Mouse (Mus musculus): ENCODE data around the gene Itpkb. TPM values are rescaled to one million over a fixed set of nuclear protein-coding genes. Genes with fewer than 3 reads are reported as not detected.

The Itpkb gene
- polyA plus RNA-seq, 1 experiment from 2014 or later = 7.2 TPM

DNA sequence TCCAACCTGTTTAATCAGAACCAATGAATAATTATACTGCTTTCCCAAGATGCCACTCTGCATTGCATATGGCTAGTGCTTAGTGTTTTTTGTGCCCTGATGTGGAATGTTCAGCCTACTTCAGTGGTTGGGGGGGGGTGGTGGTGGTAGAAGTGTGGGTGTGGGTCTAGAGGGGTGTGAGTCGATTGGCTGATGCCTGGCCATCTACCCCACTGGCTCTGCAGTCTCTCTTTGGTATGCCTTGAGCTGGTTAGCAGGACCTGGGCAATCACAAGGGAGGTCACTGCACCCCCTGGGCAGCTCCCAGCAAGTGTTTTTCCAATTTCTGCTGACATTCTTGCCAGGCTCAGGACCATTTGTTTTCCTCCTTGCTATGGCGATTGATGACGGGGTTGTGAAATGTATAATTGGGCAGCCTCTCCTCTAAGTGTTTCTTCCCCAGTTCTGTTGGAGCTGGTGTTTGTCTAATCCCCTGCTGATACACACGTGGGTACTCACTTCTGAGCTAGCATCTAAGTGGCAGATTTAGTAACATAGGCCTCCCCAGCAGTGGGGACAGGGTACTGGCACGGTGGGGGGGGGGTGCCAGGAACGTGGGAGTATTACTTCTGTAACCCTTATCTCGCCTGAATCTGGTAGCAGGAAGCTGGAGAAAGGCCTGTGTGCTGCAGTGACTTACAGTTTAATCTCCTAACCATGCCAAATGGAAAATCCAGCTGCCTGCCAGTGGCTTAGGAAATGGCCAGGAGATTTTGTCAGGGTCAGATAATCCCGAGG is 13.3 kb downstream of the Itpkb start:
- Histone ChIP-seq H3K4me3 (ENCODE audit: low read depth, low read length) (no peak overlapping the region), H3K27ac (replicated peaks; ENCODE audit: low read depth, low read length) (no peak overlapping the region), H3K4me1 (ENCODE audit: control insufficient read depth, insufficient read depth, low read length) (peaks cover 17% of the 10 kb centered on the region; the same call in 1 of the 2 replicates), H3K36me3 (ENCODE audit: control insufficient read depth, insufficient read depth, low read length) (no peaks in the 10 kb centered on the region; the same call in 1 of the 2 replicates), H3K4me2 (ENCODE audit: low read depth, severe bottlenecking) (no peak overlapping the region), H3K9me3 (ENCODE audit: control insufficient read depth, low read length) (no peaks in the 10 kb centered on the region), H3K9ac (ENCODE audit: low read length) (no peak overlapping the region), H3K27me3 (ENCODE audit: control insufficient read depth, insufficient read depth, low read length) (no peaks in the 10 kb centered on the region)
- DNase-seq (ENCODE audit: low spot score) (no peak), ATAC-seq (ENCODE audit: insufficient number of reproducible peaks, low FRiP score, low TSS enrichment, low read depth) (no peak)
- 38% methylated on average over 8 of the region's 8 CpGs for WGBS

DNA sequence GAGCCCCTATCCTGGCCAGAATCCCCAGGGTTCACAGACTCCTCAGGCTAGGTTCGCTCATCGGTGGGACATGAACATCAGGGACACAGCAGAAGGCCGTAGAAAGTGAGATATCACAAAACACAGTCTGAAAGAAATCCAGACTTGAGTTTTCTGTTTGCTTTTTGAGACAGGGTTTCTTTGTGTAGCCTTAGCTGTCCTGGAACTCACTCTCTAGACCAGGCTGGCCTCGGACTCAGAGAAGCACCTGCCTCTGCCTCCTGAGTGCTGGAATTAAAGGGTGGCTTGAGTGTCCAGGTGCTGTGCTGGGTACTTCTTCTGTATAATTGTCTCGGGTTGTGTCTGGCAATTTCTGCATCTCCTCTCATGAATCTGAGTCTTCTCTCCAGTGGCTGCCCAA is 14.8 kb downstream of the Itpkb start:
- no peak for ATAC-seq (ENCODE audit: insufficient number of reproducible peaks, low FRiP score, low TSS enrichment, low read depth)
- no peak overlapping the region for H3K9ac ChIP-seq (ENCODE audit: low read length)
- H3K4me2 ChIP-seq (ENCODE audit: low read depth, severe bottlenecking) = no peak overlapping the region
- DNase-seq (ENCODE audit: low spot score) = no peak
- 92% methylated on average over 5 of the region's 5 CpGs for WGBS
- no peaks in the 10 kb centered on the region for H3K27me3 ChIP-seq (ENCODE audit: control insufficient read depth, insufficient read depth, low read length)
- no peaks in the 10 kb centered on the region for H3K36me3 ChIP-seq (ENCODE audit: control insufficient read depth, insufficient read depth, low read length)
- no peaks in the 10 kb centered on the region for H3K9me3 ChIP-seq (ENCODE audit: control insufficient read depth, low read length)
- H3K27ac ChIP-seq (replicated peaks; ENCODE audit: low read depth, low read length) = no peak overlapping the region
- H3K4me1 ChIP-seq (ENCODE audit: control insufficient read depth, insufficient read depth, low read length) = peaks cover 17% of the 10 kb centered on the region; the same call in 1 of the 2 replicates
- H3K4me3 ChIP-seq (ENCODE audit: low read depth, low read length) = no peak overlapping the region

DNA sequence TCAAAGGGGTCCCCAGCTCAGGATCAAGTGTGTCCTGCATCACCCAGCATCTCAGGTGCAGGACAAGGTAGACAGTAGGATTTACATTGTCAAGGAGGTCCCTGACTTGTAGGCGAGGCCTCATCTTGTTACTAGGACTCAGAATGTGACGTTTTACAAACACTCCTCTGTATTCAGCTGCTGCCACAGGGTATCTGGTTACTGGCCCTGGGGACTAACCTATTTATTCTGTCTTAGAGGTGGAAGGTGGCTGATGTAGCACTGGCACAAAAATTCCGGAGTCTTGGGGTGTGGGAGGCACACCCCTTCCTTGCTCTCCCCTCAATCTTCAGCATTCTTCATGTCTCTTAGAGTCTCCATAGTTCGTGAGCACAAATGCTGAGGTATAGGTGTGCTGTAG is 16.8 kb downstream of the Itpkb start:
- Histone ChIP-seq H3K4me2 (ENCODE audit: low read depth, severe bottlenecking) (peak overlapping the region; percentile 5; the same call in 1 of the 2 replicates), H3K9ac (ENCODE audit: low read length) (no peak overlapping the region), H3K9me3 (ENCODE audit: control insufficient read depth, low read length) (no peaks in the 10 kb centered on the region), H3K4me3 (ENCODE audit: low read depth, low read length) (no peak overlapping the region), H3K36me3 (ENCODE audit: control insufficient read depth, insufficient read depth, low read length) (no peaks in the 10 kb centered on the region), H3K27ac (replicated peaks; ENCODE audit: low read depth, low read length) (no peak overlapping the region; the same call in 1 of the 2 replicates), H3K4me1 (ENCODE audit: control insufficient read depth, insufficient read depth, low read length) (peaks cover 17% of the 10 kb centered on the region; the same call in 1 of the 2 replicates), H3K27me3 (ENCODE audit: control insufficient read depth, insufficient read depth, low read length) (no peaks in the 10 kb centered on the region)
- 68% methylated on average over 4 of the region's 4 CpGs for WGBS
- DNase-seq (ENCODE audit: low spot score) = no peak
- 0 out of 2 replicates have a peak, but pooled peaks have one; percentile 51 for ATAC-seq (ENCODE audit: insufficient number of reproducible peaks, low FRiP score, low TSS enrichment, low read depth)

DNA sequence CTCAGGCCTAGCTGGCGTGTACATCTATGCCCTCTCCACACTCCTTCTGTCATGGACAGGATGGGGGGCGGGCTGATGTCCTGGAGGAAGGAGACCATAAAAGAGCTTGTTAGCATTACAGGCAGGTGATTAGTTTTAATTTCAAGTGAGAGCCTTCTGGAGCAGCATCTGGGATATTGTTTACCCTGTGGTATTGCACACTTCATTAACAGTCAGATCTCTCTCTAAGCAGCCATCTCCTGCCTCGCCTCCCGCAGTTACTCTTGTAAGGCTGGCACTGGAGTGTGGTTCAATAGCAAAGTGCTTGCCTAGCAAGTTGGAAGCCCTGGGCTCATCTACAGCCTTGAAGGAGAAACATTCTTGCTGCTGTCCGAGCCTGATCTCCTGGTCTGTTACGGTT is 17.6 kb downstream of the Itpkb start:
- Histone ChIP-seq H3K9ac (ENCODE audit: low read length) (no peak overlapping the region), H3K4me2 (ENCODE audit: low read depth, severe bottlenecking) (no peak overlapping the region), H3K27me3 (ENCODE audit: control insufficient read depth, insufficient read depth, low read length) (no peaks in the 10 kb centered on the region), H3K4me1 (ENCODE audit: control insufficient read depth, insufficient read depth, low read length) (peaks cover 17% of the 10 kb centered on the region; the same call in 1 of the 2 replicates), H3K9me3 (ENCODE audit: control insufficient read depth, low read length) (no peaks in the 10 kb centered on the region), H3K36me3 (ENCODE audit: control insufficient read depth, insufficient read depth, low read length) (no peaks in the 10 kb centered on the region), H3K27ac (replicated peaks; ENCODE audit: low read depth, low read length) (no peak overlapping the region), H3K4me3 (ENCODE audit: low read depth, low read length) (no peak overlapping the region)
- ATAC-seq (ENCODE audit: insufficient number of reproducible peaks, low FRiP score, low TSS enrichment, low read depth) = no peak
- 75% methylated on average over 6 of the region's 6 CpGs for WGBS
- DNase-seq (ENCODE audit: low spot score) = no peak

DNA sequence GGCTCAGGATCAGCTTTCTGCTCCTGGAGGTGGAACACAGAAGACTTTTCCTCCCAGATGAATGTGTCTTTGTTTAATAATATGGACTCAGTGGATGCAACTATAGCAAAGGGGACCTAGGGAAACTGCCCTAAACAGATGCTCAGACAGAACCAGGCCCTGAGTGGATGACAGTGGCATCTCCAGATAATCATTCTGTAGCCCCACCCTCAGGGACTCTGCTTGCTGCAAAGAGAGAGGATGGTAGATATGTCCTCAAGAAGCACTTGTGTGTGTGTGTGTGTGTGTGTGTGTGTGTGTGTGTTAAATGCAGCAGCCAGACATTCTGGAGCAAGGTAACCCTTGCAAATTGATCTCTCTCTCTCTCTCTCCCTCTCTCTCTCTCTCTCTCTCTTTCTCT is 18.8 kb downstream of the Itpkb start:
- Histone ChIP-seq H3K36me3 (ENCODE audit: control insufficient read depth, insufficient read depth, low read length) (no peaks in the 10 kb centered on the region), H3K27me3 (ENCODE audit: control insufficient read depth, insufficient read depth, low read length) (no peaks in the 10 kb centered on the region), H3K4me2 (ENCODE audit: low read depth, severe bottlenecking) (no peak overlapping the region), H3K9ac (ENCODE audit: low read length) (no peak overlapping the region), H3K4me1 (ENCODE audit: control insufficient read depth, insufficient read depth, low read length) (peaks cover 14% of the 10 kb centered on the region; the same call in 1 of the 2 replicates), H3K9me3 (ENCODE audit: control insufficient read depth, low read length) (no peaks in the 10 kb centered on the region), H3K4me3 (ENCODE audit: low read depth, low read length) (no peak overlapping the region), H3K27ac (replicated peaks; ENCODE audit: low read depth, low read length) (no peak overlapping the region)
- ATAC-seq (ENCODE audit: insufficient number of reproducible peaks, low FRiP score, low TSS enrichment, low read depth) = no peak
- no peak for DNase-seq (ENCODE audit: low spot score)

DNA sequence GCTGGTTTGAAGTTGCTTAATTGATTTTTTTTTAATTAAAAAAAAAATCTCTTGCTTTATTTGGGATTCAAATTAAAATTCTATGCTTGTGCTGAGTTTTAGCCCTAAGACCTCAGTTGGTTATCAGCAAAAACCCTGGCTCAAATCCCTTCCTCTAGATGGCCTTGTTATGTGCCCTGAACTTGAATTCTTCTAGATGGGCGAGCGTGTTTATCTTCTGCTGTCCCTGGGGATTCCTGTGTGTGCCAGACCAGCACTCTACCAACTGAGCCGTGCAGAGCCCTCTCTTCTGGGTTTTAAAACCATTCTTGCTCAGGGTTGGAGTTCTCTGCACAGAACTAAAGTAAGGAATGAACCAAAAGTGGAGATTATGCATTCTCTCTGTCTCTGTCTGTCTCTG is 22.0 kb downstream of the Itpkb start:
- no peaks in the 10 kb centered on the region for H3K36me3 ChIP-seq (ENCODE audit: control insufficient read depth, insufficient read depth, low read length)
- no peak overlapping the region for H3K9ac ChIP-seq (ENCODE audit: low read length)
- no peak for ATAC-seq (ENCODE audit: insufficient number of reproducible peaks, low FRiP score, low TSS enrichment, low read depth)
- no peak overlapping the region for H3K4me3 ChIP-seq (ENCODE audit: low read depth, low read length)
- H3K4me1 ChIP-seq (ENCODE audit: control insufficient read depth, insufficient read depth, low read length) = peaks cover 14% of the 10 kb centered on the region; the same call in 1 of the 2 replicates
- no peaks in the 10 kb centered on the region for H3K27me3 ChIP-seq (ENCODE audit: control insufficient read depth, insufficient read depth, low read length)
- WGBS = 86% methylated on average over 3 of the region's 3 CpGs
- H3K27ac ChIP-seq (replicated peaks; ENCODE audit: low read depth, low read length) = no peak overlapping the region
- H3K4me2 ChIP-seq (ENCODE audit: low read depth, severe bottlenecking) = no peak overlapping the region
- no peaks in the 10 kb centered on the region for H3K9me3 ChIP-seq (ENCODE audit: control insufficient read depth, low read length)
- no peak for DNase-seq (ENCODE audit: low spot score)

DNA sequence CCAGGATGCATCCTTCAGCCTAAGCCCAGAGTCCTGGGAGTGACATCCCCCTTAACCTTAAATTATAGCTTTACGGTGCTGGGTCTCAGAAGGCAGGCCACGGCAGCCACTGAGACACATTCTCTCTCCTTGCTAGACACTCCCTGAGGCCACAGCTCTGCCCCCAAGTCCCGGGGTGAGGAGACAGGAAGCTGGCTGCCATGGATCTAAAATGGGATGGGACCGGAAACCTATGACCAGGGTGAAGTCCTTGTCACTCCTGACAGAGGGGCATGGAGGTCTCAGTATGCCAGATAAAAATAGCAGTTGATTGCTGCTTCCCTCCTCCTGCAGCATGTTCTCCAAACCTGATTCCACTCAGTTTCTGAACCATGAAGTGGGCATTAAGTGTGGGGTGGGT is 23.8 kb downstream of the Itpkb start:
- Histone ChIP-seq H3K9me3 (ENCODE audit: control insufficient read depth, low read length) (no peaks in the 10 kb centered on the region), H3K27me3 (ENCODE audit: control insufficient read depth, insufficient read depth, low read length) (no peaks in the 10 kb centered on the region), H3K9ac (ENCODE audit: low read length) (no peak overlapping the region), H3K4me3 (ENCODE audit: low read depth, low read length) (no peak overlapping the region), H3K4me2 (ENCODE audit: low read depth, severe bottlenecking) (no peak overlapping the region), H3K27ac (replicated peaks; ENCODE audit: low read depth, low read length) (no peak overlapping the region), H3K36me3 (ENCODE audit: control insufficient read depth, insufficient read depth, low read length) (no peaks in the 10 kb centered on the region), H3K4me1 (ENCODE audit: control insufficient read depth, insufficient read depth, low read length) (0 out of 2 replicates have a peak, but pooled peaks cover 10% of the 10 kb centered on the region)
- ATAC-seq (ENCODE audit: insufficient number of reproducible peaks, low FRiP score, low TSS enrichment, low read depth) (no peak), DNase-seq (ENCODE audit: low spot score) (no peak)
- 53% methylated on average over 4 of the region's 4 CpGs for WGBS

DNA sequence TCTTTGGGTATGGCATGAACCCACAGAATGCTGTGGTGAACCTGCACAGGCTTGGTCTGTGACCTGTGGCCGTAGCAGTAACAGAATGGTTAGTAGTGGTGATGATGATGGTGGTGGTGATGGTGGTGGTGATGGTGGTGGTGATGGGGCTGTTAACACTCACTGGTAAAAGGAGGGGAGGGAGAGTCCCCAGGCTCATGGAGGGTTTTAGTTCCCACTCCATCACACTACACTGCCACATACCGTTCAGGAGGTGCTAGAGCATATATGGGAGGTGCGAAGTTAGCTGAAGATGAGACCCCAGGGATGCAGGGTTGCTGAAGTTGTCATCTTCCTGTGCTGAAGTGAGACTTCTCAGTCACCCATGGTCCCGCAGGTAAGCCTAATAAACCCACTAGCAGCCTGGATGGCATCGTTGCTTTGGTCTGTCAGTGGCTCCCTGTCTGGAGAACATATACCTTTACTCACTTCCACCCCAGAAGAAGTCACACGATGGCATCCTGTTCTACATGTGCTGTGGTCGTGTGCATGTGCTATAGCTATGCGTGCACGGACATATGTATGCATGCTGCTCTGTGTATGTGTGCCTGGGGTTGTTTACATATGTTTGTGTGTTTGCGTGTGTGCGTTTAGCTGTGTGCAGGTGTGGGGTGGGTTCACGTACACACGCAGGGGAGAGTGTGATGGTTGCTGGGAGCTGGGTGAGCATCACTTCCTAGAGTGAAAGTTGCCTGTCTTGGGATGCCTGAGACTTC is 24.9 kb downstream of the Itpkb start:
- WGBS = 90% methylated on average over 13 of the region's 13 CpGs
- no peaks in the 10 kb centered on the region for H3K36me3 ChIP-seq (ENCODE audit: control insufficient read depth, insufficient read depth, low read length)
- H3K9me3 ChIP-seq (ENCODE audit: control insufficient read depth, low read length) = no peaks in the 10 kb centered on the region
- 0 out of 2 replicates have a peak, but pooled peaks cover 10% of the 10 kb centered on the region for H3K4me1 ChIP-seq (ENCODE audit: control insufficient read depth, insufficient read depth, low read length)
- no peak overlapping the region; the same call in 1 of the 2 replicates for H3K9ac ChIP-seq (ENCODE audit: low read length)
- H3K4me3 ChIP-seq (ENCODE audit: low read depth, low read length) = no peak overlapping the region
- ATAC-seq (ENCODE audit: insufficient number of reproducible peaks, low FRiP score, low TSS enrichment, low read depth) (no peak), DNase-seq (ENCODE audit: low spot score) (no peak)
- no peak overlapping the region for H3K4me2 ChIP-seq (ENCODE audit: low read depth, severe bottlenecking)
- H3K27me3 ChIP-seq (ENCODE audit: control insufficient read depth, insufficient read depth, low read length) = no peaks in the 10 kb centered on the region
- H3K27ac ChIP-seq (replicated peaks; ENCODE audit: low read depth, low read length) = no peak overlapping the region
